Mouse (Mus musculus) heart, postnatal 0 days (tissue): ENCODE measurements around the gene Ndufa11. TPM values are rescaled to one million over a fixed set of nuclear protein-coding genes. Genes with fewer than 3 reads are reported as not detected.

Source experiments
- ATAC-seq: fragments of 200-750 bp; cut with Nextera tagmentation; 2 replicates; pipeline ENCODE4 v1.8.0; 2017; ENCODE audit warnings: low read depth, moderate number of reproducible peaks, moderate library complexity; ENCODE audit not compliant: insufficient read depth
- DNase-seq: peaks from one replicate; pipeline ENCODE4 v3.0.0-alpha.2; 2016; ENCODE audit warnings: low spot score
- H3K27ac ChIP-seq: fragments of 300-500 bp; sonication (generic); 2 replicates; pipeline ENCODE4 v1.5.1; 2014; ENCODE audit warnings: low read depth, mild to moderate bottlenecking
- H3K27me3 ChIP-seq: fragments of 300-500 bp; sonication (generic); 2 replicates; pipeline ENCODE4 v1.6.1; 2014; ENCODE audit warnings: low read length, mixed read lengths; ENCODE audit not compliant: control insufficient read depth, insufficient read depth
- H3K36me3 ChIP-seq: fragments of 300-500 bp; sonication (generic); replicated peaks from 2 replicates; pipeline ENCODE4 v1.6.1; 2014; ENCODE audit warnings: low read length, mixed read lengths; ENCODE audit not compliant: control insufficient read depth, insufficient read depth
- H3K4me1 ChIP-seq: fragments of 300-500 bp; sonication (generic); 2 replicates; pipeline ENCODE4 v1.6.1; 2014; ENCODE audit warnings: antibody characterized with exemption; ENCODE audit not compliant: control insufficient read depth, insufficient read depth
- H3K4me2 ChIP-seq: fragments of 300-500 bp; sonication (generic); 2 replicates; pipeline ENCODE4 v1.6.1; 2014; ENCODE audit warnings: low read depth, mild to moderate bottlenecking, low read length, moderate library complexity
- H3K4me3 ChIP-seq: fragments of 300-500 bp; sonication (generic); 2 replicates; pipeline ENCODE4 v1.5.1; 2014; ENCODE audit warnings: low read depth, low read length
- H3K9ac ChIP-seq: fragments of 300-500 bp; sonication (generic); replicated peaks from 2 replicates; pipeline ENCODE4 v1.6.1; 2014; ENCODE audit warnings: low read depth, low read length, mixed read lengths
- H3K9me3 ChIP-seq: fragments of 300-500 bp; sonication (generic); replicated peaks from 2 replicates; pipeline ENCODE4 v1.6.1; 2016; ENCODE audit warnings: low read length; ENCODE audit not compliant: control insufficient read depth
- CTCF ChIP-seq: IDR thresholded peaks from 2 replicates; pipeline ENCODE4 v1.5.1; 2016; ENCODE audit warnings: antibody characterized with exemption, control low read depth, low read depth
- EP300 ChIP-seq: IDR thresholded peaks from 2 replicates; pipeline ENCODE4 v1.6.1; 2016; ENCODE audit warnings: antibody characterized with exemption, low read depth
- WGBS: fragments of 180-500 bp; shearing (Covaris S2); extraction: QIAGEN DNeasy Blood & Tissue Kit; methylation state at CpG from one replicate; pipeline ENCODE4 v1.1.7; 2014; 5-methylcytosine and 5-hydroxymethylcytosine counted together
- polyA plus RNA-seq: library from polyadenylated mRNA; unstranded; fragments of >200 nt; fragmentation: Nextera tagmentation; extraction: Ambion mirVana; gene quantifications from 2 replicates; pipeline ENCODE4 v1.2.1, GENCODE M21; 2015
- total RNA-seq: library from RNA; depleted of rRNA; stranded (reverse); fragments of >200 nt; gene quantifications from 2 replicates; pipeline ENCODE4 v1.2.3, GENCODE M21; 2014; ENCODE audit warnings: low replicate concordance

The Ndufa11 gene
- total and polyA plus RNA-seq, 2 experiments from 2014 or later: 892 to 1,914 TPM

- WGBS: 18% methylated on average over 36 of the region's 36 CpGs
- H3K4me1 ChIP-seq: 0 out of 2 replicates have a peak, but pooled peaks cover 8% of the 10 kb centered on the region
- H3K4me3 ChIP-seq: no peak overlapping the region
- TF ChIP-seq EP300 (no peak), CTCF (no peak)
- H3K9ac ChIP-seq: no peak overlapping the region
- no peaks in the 10 kb centered on the region for H3K9me3 ChIP-seq
- peaks cover 50% of the 10 kb centered on the region for H3K27me3 ChIP-seq
- H3K27ac ChIP-seq: no peak overlapping the region
- no peak overlapping the region for H3K4me2 ChIP-seq
- no peak for DNase-seq
- ATAC-seq: no peak
- H3K36me3 ChIP-seq: no peaks in the 10 kb centered on the region
Measured at GRCm38 (mm10) chr17:56754271-56755185, 37.0 kb downstream of the Ndufa11 start.

GRCm38 (mm10) chr17:56756703-56757399, 39.3 kb downstream of the Ndufa11 start:
- Histone ChIP-seq H3K4me3 (peak overlapping the region; percentile 57), H3K9me3 (no peaks in the 10 kb centered on the region), H3K27me3 (peaks cover 45% of the 10 kb centered on the region), H3K9ac (peak overlapping the region; percentile 58), H3K4me2 (peak overlapping the region; percentile 97), H3K4me1 (peaks cover 13% of the 10 kb centered on the region), H3K27ac (peak overlapping the region; percentile 40), H3K36me3 (no peaks in the 10 kb centered on the region)
- DNase-seq (peak; percentile 29), ATAC-seq (peak; percentile 32)
- under 1% methylated on average over 50 of the region's 51 CpGs for WGBS
- peak; percentile 51 for TF ChIP-seq CTCF
- TF ChIP-seq EP300: no peak

- 2% methylated on average over 47 of the region's 48 CpGs for WGBS
- peak within 1 kb of the TSS; percentile 57 for H3K4me3 ChIP-seq
- no peaks in the 10 kb centered on the region for H3K9me3 ChIP-seq
- H3K27me3 ChIP-seq: peaks cover 38% of the 10 kb centered on the region
- H3K36me3 ChIP-seq: no peaks in the 10 kb centered on the region
- TF ChIP-seq EP300: no peak
- TF ChIP-seq CTCF: no peak
- peak; percentile 69 for DNase-seq
- H3K4me1 ChIP-seq: peaks cover 19% of the 10 kb centered on the region
- peak; percentile 79 for ATAC-seq
- peak within 1 kb of the TSS; percentile 58 for H3K9ac ChIP-seq
- H3K27ac ChIP-seq: peak within 1 kb of the TSS; percentile 40
- peak within 1 kb of the TSS; percentile 97 for H3K4me2 ChIP-seq
Measured at GRCm38 (mm10) chr17:56757416-56758123, 40.0 kb downstream of the Ndufa11 start, which contains the start of gene Nrtn. Gene Nrtn, minus strand, starts transcription at chr17:56757530.

GRCm38 (mm10) chr17:56758132-56758531, 40.6 kb downstream of the Ndufa11 start:
- WGBS: 5% methylated on average over 12 of the region's 12 CpGs
- Histone ChIP-seq H3K4me3 (no peak overlapping the region), H3K27me3 (peaks cover 33% of the 10 kb centered on the region), H3K4me2 (peak overlapping the region; percentile 97; the same call in 1 of the 2 replicates), H3K27ac (no peak overlapping the region), H3K9ac (no peak overlapping the region), H3K4me1 (peaks cover 25% of the 10 kb centered on the region), H3K36me3 (no peaks in the 10 kb centered on the region), H3K9me3 (no peaks in the 10 kb centered on the region)
- no peak for ATAC-seq
- DNase-seq: no peak
- TF ChIP-seq CTCF (peak; percentile 50), EP300 (no peak)

- H3K36me3 ChIP-seq: no peaks in the 10 kb centered on the region
- no peak for ATAC-seq
- no peak overlapping the region for H3K9ac ChIP-seq
- no peak for TF ChIP-seq EP300
- no peak for TF ChIP-seq CTCF
- H3K4me1 ChIP-seq: peaks cover 31% of the 10 kb centered on the region
- no peak overlapping the region for H3K4me2 ChIP-seq
- H3K4me3 ChIP-seq: no peak overlapping the region
- no peak for DNase-seq
- H3K27me3 ChIP-seq: peaks cover 23% of the 10 kb centered on the region
- H3K27ac ChIP-seq: no peak overlapping the region
- H3K9me3 ChIP-seq: no peaks in the 10 kb centered on the region
- WGBS: 63% methylated on average over 7 of the region's 7 CpGs
Measured at GRCm38 (mm10) chr17:56759261-56759660, 41.7 kb downstream of the Ndufa11 start.
